Mouse (Mus musculus) megakaryocyte, embryonic 14.5 days (primary cell): ENCODE data around the gene Trim2. TPM values are rescaled to one million over a fixed set of nuclear protein-coding genes. Genes with fewer than 3 reads are reported as not detected.

ENCODE experiments used
- H3K27me3 ChIP-seq: replicated peaks from 2 replicates; pipeline ENCODE3; 2012; ENCODE audit warnings: inconsistent platforms
- H3K36me3 ChIP-seq: replicated peaks from 2 replicates; pipeline ENCODE3; 2012; ENCODE audit warnings: low read length, inconsistent platforms, mixed read lengths
- H3K4me1 ChIP-seq: 2 replicates; pipeline ENCODE4 v1.6.1; 2012; ENCODE audit warnings: inconsistent platforms
- H3K4me3 ChIP-seq: replicated peaks from 2 replicates; pipeline ENCODE3; 2012; ENCODE audit warnings: moderate library complexity, mild to moderate bottlenecking, inconsistent platforms
- H3K9me3 ChIP-seq: 2 replicates; pipeline ENCODE4 v1.6.1; 2012; ENCODE audit warnings: inconsistent platforms
- FLI1 ChIP-seq: IDR thresholded peaks from 2 replicates; pipeline ENCODE4 v1.6.1; 2012; ENCODE audit warnings: low read length, inconsistent platforms, mixed read lengths
- GATA1 ChIP-seq: IDR thresholded peaks from 3 replicates; pipeline ENCODE4 v1.6.1; 2012; ENCODE audit warnings: mixed read lengths, low read length, inconsistent platforms, borderline replicate concordance
- polyA plus RNA-seq: library from polyadenylated mRNA; stranded (reverse); fragments of >175 nt; gene quantifications from 2 replicates; pipeline ENCODE4 v1.2.3, GENCODE M21; 2012; ENCODE audit warnings: low replicate concordance; ENCODE audit not compliant: insufficient read depth

Gene Trim2
- polyA plus RNA-seq, 1 experiment: not detected

DNA sequence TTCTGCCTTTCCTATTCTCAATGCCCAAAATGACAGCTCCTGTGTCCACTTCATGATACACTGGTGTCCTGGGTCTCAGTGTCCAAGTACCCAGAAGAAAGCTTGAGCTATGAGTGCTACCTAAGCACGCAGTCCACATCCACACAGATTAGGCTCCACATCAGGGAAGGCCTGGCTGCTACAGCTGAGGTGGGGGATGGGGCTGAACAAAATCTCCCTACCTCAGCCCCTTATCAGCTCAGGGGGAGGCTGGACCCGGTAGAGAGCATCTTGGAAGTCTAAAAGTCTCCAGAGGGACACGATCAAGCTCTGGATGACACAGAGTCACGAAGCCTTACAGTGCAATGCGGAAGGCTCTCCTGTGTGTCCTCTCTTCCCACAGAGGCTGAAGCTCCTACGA is 35.6 kb downstream of the Trim2 start:
- Histone ChIP-seq H3K36me3 (no peaks in the 10 kb centered on the region), H3K9me3 (peaks cover 9% of the 10 kb centered on the region), H3K4me3 (no peak overlapping the region), H3K27me3 (peaks cover 62% of the 10 kb centered on the region), H3K4me1 (no peaks in the 10 kb centered on the region)
- TF ChIP-seq FLI1 (no peak), GATA1 (no peak)

DNA sequence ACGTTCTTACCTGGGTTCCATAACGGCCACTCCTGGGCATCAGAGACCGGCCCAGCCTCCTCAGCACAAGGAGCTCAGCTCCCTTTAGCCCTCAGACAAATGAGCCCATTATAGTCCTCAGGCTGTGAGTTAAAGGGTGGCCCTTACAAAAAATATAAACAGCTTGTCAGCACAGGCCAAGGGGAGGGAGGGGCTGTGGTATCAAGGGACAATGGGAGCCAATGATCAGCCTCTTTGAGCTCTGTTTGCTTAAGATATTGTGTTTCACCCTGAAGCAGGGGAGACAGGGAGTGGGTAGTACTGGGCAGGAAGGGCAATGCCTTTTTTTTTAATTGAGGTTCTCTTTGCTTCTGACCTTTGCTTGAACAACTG is 36.1 kb downstream of the Trim2 start:
- TF ChIP-seq GATA1 (no peak), FLI1 (no peak)
- Histone ChIP-seq H3K9me3 (peaks cover 9% of the 10 kb centered on the region), H3K4me3 (no peak overlapping the region), H3K36me3 (no peaks in the 10 kb centered on the region), H3K27me3 (peaks cover 66% of the 10 kb centered on the region), H3K4me1 (no peaks in the 10 kb centered on the region; the same call in 1 of the 2 replicates)

DNA sequence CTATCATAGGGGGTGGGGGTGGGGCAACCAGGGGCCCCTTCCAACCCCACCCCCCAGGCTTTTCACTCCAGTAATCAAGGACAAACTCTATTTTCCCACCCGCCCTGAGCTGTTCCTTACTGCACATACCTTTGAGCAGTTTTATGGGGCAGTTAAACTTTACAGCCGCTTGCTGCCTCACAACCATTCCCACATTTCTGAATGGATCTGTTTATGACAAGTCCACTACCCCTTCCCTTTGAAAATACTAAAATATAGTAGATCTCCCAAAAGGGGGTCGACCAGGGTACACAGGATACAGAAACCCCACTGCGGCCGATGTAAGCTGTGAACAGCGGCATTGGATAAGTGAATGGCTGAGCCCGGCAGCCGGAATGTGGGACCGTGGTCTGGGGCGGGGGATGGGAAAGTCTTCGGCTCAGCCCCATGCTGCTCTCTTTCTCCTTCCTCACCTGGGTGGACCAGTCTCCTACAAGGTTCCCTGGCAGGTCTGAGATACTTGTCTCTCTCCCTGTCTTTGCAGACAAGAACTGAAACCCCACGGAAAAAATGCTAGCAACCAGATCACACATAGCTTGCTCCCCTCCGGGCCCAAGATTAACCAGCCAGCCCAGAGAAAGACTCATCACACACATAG is 36.6 kb downstream of the Trim2 start:
- TF ChIP-seq FLI1 (no peak), GATA1 (no peak)
- H3K4me3 ChIP-seq: no peak overlapping the region
- no peaks in the 10 kb centered on the region for H3K36me3 ChIP-seq
- peaks cover 71% of the 10 kb centered on the region for H3K27me3 ChIP-seq
- no peaks in the 10 kb centered on the region; the same call in 1 of the 2 replicates for H3K4me1 ChIP-seq
- H3K9me3 ChIP-seq: peaks cover 9% of the 10 kb centered on the region

DNA sequence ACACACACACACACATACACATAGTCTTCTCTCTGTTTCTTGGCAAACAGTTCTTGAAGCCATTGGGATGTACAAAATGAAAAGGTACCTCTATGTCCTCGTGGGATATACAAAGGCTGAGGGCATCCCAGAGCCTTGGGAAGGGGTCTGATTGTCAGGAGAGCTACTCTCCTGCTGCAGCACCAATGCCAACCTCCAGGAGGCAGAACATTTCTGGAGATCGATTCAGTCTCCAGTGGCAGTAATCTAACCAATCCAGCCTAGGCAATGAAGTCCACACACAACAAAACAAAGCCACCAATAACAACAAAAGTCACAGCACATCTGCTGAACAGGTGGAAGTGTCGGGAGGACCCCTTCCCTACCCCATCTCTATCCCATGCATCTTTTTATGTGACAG is 38.2 kb downstream of the Trim2 start:
- H3K9me3 ChIP-seq: no peaks in the 10 kb centered on the region
- H3K27me3 ChIP-seq: peaks cover 84% of the 10 kb centered on the region
- no peak for TF ChIP-seq FLI1
- TF ChIP-seq GATA1: no peak
- no peak overlapping the region for H3K4me3 ChIP-seq
- H3K4me1 ChIP-seq: no peaks in the 10 kb centered on the region; the same call in 1 of the 2 replicates
- no peaks in the 10 kb centered on the region for H3K36me3 ChIP-seq

DNA sequence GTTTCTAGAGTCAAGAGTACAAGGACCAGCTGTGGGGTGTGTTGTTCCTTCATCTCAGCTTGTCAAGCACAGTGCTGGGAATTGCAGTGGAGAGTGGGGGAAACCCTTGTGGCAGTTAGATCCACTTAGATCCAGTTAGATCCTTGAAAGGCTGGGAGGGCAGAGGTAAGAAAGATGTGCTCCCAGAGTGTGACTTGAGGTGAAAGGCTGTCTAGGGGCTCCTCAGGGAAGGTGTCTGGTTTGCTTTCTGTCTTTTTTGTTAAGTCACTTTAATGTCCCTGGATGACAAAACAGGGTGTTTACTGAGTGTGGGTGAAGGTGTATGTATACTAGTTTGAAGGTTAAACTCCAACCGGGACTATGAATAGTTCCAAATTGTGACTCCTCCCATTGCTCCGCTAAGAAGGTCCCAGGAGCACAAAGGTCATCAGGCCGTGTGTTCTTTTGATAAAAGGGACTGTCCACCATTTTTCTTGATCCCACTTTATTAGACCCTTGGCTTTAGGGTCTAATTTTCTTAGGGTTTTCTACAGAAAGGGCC is 40.2 kb downstream of the Trim2 start:
- no peak for TF ChIP-seq FLI1
- TF ChIP-seq GATA1: no peak
- no peaks in the 10 kb centered on the region for H3K36me3 ChIP-seq

DNA sequence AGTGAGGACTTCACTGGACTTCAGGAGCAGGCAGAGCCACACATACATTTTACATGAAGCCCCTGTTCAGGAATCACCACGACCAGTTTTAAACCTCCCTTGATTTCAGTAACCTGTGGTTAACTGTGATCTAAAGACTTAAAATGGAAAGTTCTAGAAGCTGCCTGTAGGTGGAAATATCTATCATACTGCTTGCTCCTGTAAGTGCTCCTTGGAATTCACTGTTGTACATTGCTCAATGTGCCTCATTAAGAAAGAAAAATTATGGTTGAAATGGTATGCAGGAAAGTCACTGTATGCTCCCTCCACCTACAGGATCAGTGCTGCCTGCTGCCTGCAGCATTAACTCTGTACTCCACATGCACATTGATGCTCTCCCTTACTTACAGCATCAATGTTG is 41.6 kb downstream of the Trim2 start:
- Histone ChIP-seq H3K4me1 (peaks cover 4% of the 10 kb centered on the region), H3K27me3 (peaks cover 89% of the 10 kb centered on the region), H3K4me3 (peak overlapping the region; percentile 54), H3K36me3 (no peaks in the 10 kb centered on the region), H3K9me3 (no peaks in the 10 kb centered on the region)
- no peak for TF ChIP-seq FLI1
- TF ChIP-seq GATA1: no peak

More for the DNA sequence above, 40.2 kb downstream of the Trim2 start:
- Histone ChIP-seq H3K4me3 (no peak overlapping the region), H3K4me1 (peaks cover 4% of the 10 kb centered on the region), H3K9me3 (no peaks in the 10 kb centered on the region), H3K27me3 (peaks cover 89% of the 10 kb centered on the region)

DNA sequence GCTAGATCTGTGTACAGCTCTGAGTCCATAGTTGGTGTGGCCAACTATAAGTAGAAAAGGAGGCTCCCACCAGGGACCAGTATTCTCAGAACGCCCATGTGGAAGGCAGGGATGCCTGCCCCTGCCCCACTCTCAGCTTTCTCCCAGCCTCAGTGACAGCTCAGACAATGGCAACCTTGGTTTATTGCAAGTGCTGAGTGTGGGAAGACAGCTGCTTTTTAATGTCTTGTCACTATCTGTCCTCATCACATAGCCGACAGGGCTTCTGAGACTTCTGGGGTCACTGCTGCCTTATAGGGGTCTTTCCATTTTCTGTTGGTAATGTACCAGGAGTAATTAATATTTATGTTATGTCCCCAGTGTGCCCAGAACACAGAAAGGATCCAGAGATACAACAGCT is 42.3 kb downstream of the Trim2 start:
- no peak overlapping the region for H3K4me3 ChIP-seq
- no peaks in the 10 kb centered on the region for H3K36me3 ChIP-seq
- peaks cover 9% of the 10 kb centered on the region for H3K4me1 ChIP-seq
- no peaks in the 10 kb centered on the region for H3K9me3 ChIP-seq
- H3K27me3 ChIP-seq: peaks cover 89% of the 10 kb centered on the region
- TF ChIP-seq GATA1 (no peak), FLI1 (no peak)

DNA sequence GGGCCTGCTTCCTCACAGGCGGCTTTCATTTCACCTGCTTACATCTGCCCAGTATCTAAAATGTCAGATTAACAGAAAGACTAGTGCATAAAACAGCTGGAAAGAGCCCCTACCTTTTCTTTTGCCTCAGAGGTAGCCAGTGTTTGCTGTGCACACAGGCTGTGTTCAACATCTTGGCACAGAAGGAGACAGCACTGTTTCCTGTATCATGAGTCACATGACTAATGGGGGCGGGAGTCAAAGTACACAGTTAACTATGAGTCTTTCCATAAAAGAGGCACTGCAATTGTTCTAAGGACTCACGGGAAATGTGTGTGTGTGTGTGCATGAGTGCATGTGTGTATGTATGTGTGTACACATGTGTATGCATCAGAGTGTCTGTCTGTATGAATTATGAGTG is 43.9 kb downstream of the Trim2 start:
- Histone ChIP-seq H3K9me3 (no peaks in the 10 kb centered on the region), H3K27me3 (peaks cover 93% of the 10 kb centered on the region), H3K4me1 (peaks cover 17% of the 10 kb centered on the region), H3K36me3 (no peaks in the 10 kb centered on the region), H3K4me3 (no peak overlapping the region)
- TF ChIP-seq FLI1 (no peak), GATA1 (no peak)

DNA sequence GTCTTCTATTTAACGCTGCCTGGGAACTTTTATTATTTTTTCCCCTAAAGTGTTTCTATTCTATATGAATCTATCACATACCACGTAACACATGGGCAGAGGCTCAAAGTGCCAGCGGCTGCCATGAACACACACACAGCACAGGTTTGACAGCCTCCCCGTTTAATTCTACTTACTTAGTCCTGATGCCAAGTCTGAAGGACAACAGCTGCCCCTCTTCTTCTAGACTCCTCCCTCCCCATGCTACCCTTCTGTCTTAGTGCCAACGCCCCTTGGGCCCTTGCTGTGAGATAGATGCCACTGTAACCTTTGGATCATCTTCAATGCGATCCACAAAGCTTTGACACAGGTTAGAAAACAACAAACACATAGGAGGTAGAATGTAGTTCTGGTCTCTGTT is 44.8 kb downstream of the Trim2 start:
- Histone ChIP-seq H3K4me3 (no peak overlapping the region), H3K27me3 (peaks cover 92% of the 10 kb centered on the region), H3K4me1 (peaks cover 17% of the 10 kb centered on the region), H3K9me3 (no peaks in the 10 kb centered on the region), H3K36me3 (no peaks in the 10 kb centered on the region)
- TF ChIP-seq FLI1: no peak

DNA sequence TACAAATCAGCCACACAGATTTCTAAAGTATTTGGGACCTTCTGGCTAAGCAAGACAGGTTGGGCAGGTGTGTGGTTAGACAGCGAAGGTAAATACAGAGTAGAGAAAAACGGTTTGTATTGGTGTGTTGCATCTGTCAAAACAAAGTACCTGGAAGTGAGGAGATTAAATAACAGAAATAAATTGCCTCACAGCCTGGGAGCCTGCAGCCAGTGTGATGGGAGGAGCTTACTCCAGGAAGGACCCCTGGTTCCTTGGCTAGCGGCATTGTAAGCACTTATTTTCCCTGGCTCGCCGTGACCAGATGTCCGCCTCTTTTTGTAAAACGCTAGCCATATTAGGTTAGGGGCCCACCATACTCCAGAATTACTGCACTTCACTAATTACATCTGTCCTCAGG is 45.8 kb downstream of the Trim2 start:
- H3K36me3 ChIP-seq: no peaks in the 10 kb centered on the region
- no peak overlapping the region for H3K4me3 ChIP-seq
- TF ChIP-seq FLI1 (no peak), GATA1 (no peak)
- H3K9me3 ChIP-seq: no peaks in the 10 kb centered on the region
- H3K4me1 ChIP-seq: peaks cover 17% of the 10 kb centered on the region
- peaks cover 90% of the 10 kb centered on the region for H3K27me3 ChIP-seq

DNA sequence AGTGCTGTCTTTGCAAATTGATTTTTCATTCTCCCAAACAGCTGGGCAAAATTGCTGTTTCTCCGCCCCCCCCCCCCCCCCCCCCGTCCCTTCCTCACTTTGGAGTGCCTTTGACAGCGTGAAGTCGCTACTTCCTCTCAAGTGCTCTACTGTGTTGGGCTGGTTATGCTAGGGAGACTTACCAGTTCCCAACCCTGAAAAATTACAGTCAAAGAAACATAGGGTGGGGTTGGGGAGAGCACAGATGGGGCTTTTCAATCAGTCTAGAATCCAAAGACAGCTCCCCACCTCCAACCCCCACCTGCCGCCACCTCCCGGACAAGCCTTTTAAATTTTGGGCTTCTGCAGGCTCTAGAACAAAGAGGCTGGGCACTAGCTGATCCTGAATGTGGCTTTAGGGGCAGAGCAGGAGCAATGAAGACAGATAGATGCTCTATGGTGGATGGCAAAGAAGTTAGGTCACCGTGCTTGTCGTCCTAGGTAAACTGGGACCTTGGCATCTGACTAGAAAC is 46.6 kb downstream of the Trim2 start:
- H3K4me3 ChIP-seq: peak overlapping the region; percentile 91
- peaks cover 17% of the 10 kb centered on the region for H3K4me1 ChIP-seq
- TF ChIP-seq GATA1 (no peak), FLI1 (no peak)
- no peaks in the 10 kb centered on the region; the same call in 1 of the 2 replicates for H3K9me3 ChIP-seq
- peaks cover 87% of the 10 kb centered on the region for H3K27me3 ChIP-seq
- H3K36me3 ChIP-seq: no peaks in the 10 kb centered on the region
